Mouse (Mus musculus): ENCODE measurements around the gene Clic4. TPM values are rescaled to one million over a fixed set of nuclear protein-coding genes. Genes with fewer than 3 reads are reported as not detected.

The Clic4 gene
- polyA plus RNA-seq, 1 experiment: 250 TPM

DNA sequence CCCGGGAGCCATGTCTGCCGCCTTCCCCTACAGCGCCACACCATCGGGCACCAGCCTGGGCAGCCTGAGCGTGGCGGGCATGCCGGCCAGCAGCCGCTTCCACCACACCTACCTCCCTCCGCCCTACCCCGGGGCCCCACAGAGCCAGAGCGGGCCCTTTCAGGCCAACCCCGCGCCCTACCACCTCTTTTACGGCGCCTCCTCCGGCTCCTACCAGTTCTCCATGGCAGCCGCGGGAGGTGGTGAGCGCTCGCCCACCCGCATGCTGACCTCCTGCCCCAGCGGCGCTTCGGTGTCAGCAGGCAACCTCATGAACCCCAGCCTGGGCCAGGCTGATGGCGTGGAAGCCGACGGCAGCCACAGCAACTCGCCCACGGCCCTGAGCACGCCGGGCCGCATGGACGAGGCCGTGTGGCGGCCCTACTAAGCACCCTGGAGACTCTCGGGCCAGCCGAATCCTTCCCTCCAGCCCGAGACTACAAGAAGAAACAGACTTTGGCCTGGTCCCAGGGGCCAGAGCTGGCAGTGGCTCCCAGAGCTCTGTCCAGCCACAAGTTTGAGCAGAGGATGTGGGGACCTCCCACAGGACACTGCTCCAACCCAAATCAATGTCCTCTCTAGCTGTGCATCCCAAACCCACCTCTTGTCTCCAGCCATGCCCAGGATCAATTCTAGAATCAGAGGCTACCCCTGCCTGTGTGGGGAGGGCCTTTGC is 97.1 kb downstream of the Clic4 start:
- TF ChIP-seq MYOD1 (IDR thresholded peaks at IDR 0.05; ENCODE audit: control insufficient read depth in 1 of 3, insufficient read length in 2 of 3, low read depth in 2 of 3) (no peak), E2F4 (IDR thresholded peaks at IDR 0.05; ENCODE audit: insufficient read depth) (no peak), TCF12 (IDR thresholded peaks at IDR 0.05; ENCODE audit: insufficient read depth, poor library complexity, severe bottlenecking) (no peak), POLR2AphosphoS2 (IDR thresholded peaks at IDR 0.05; ENCODE audit: insufficient read length, low read depth) (no peak), USF1 (IDR thresholded peaks at IDR 0.05; ENCODE audit: low read depth) (no peak), REST (IDR thresholded peaks at IDR 0.05; ENCODE audit: insufficient read depth, insufficient read length) (no peak), SRF (IDR thresholded peaks at IDR 0.05; ENCODE audit: control insufficient read depth, insufficient read length, low read depth) (no peak), MYOG (IDR thresholded peaks at IDR 0.05; ENCODE audit: control insufficient read depth in 1 of 3, insufficient read depth in 1 of 3, insufficient read length in 2 of 3, low read depth in 2 of 3) (no peak), POLR2A (IDR thresholded peaks at IDR 0.05; ENCODE audit: insufficient read length, low read depth) (no peak), CEBPB (IDR thresholded peaks at IDR 0.05; ENCODE audit: insufficient read depth, poor library complexity, severe bottlenecking) (no peak), TCF3 (IDR thresholded peaks at IDR 0.05; ENCODE audit: insufficient read length, low read depth) (no peak), MAX (IDR thresholded peaks at IDR 0.05; ENCODE audit: low read depth) (no peak)
- H3K4me3 ChIP-seq: no peak overlapping the region
- H3K36me3 ChIP-seq (ENCODE audit: control insufficient read depth, insufficient read depth): peaks cover 9% of the 10 kb centered on the region

DNA sequence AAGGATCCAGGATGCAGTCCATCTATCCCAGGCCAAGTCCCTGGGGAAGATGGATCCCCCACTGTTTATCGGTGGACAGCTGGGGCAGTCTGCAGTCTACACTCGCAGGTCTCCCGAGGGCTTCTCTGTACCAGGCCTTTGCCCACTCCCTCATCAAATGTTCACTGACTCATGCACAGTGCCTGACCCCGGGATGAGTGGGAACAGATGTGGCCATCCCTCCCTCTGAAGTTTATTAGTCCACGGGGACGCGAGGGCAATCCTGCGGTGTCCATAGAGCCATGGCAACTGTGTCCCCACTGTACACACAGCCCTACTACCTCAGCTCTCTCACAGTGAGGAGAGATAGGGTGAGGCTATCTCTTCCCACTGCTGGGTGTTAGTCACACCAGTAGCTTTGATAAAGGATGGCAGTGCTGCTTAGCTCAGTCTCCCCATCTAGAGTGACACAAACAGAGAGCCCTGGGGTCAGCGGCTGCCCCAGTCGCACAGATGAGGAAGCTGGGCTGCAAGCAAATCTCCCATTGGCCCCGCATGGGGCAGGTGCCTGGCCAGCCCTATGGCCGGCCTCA is 101.2 kb downstream of the Clic4 start:
- Histone ChIP-seq H3K27me3 (ENCODE audit: control insufficient read depth, insufficient read depth, insufficient read length) (no peaks in the 10 kb centered on the region), H3K79me2 (ENCODE audit: control insufficient read depth, insufficient read depth) (no peaks in the 10 kb centered on the region), H3K4me2 (ENCODE audit: low read depth) (no peak overlapping the region), H3K4me3 (no peak overlapping the region), H3K36me3 (ENCODE audit: control insufficient read depth, insufficient read depth) (peaks cover 9% of the 10 kb centered on the region), H3ac (ENCODE audit: control insufficient read depth, insufficient read length) (no peak overlapping the region)
- TF ChIP-seq TCF3 (IDR thresholded peaks at IDR 0.05; ENCODE audit: insufficient read length, low read depth) (no peak), MYOD1 (IDR thresholded peaks at IDR 0.05; ENCODE audit: control insufficient read depth in 1 of 3, insufficient read length in 2 of 3, low read depth in 2 of 3) (peak in 2 of 3 experiments; percentile 64 to 80), CEBPB (IDR thresholded peaks at IDR 0.05; ENCODE audit: insufficient read depth, poor library complexity, severe bottlenecking) (no peak), SRF (IDR thresholded peaks at IDR 0.05; ENCODE audit: control insufficient read depth, insufficient read length, low read depth) (no peak), MYOG (IDR thresholded peaks at IDR 0.05; ENCODE audit: control insufficient read depth in 1 of 3, insufficient read depth in 1 of 3, insufficient read length in 2 of 3, low read depth in 2 of 3) (peak in 2 of 3 experiments; percentile 23 to 29), E2F4 (IDR thresholded peaks at IDR 0.05; ENCODE audit: insufficient read depth) (no peak), TCF12 (IDR thresholded peaks at IDR 0.05; ENCODE audit: insufficient read depth, poor library complexity, severe bottlenecking) (no peak)

More for the DNA sequence above, 97.1 kb downstream of the Clic4 start:
- H3K4me2 ChIP-seq (ENCODE audit: low read depth): no peak overlapping the region
- H3ac ChIP-seq (ENCODE audit: control insufficient read depth, insufficient read length): no peak overlapping the region
- no peaks in the 10 kb centered on the region for H3K27me3 ChIP-seq (ENCODE audit: control insufficient read depth, insufficient read depth, insufficient read length)
- H3K79me2 ChIP-seq (ENCODE audit: control insufficient read depth, insufficient read depth): no peaks in the 10 kb centered on the region

DNA sequence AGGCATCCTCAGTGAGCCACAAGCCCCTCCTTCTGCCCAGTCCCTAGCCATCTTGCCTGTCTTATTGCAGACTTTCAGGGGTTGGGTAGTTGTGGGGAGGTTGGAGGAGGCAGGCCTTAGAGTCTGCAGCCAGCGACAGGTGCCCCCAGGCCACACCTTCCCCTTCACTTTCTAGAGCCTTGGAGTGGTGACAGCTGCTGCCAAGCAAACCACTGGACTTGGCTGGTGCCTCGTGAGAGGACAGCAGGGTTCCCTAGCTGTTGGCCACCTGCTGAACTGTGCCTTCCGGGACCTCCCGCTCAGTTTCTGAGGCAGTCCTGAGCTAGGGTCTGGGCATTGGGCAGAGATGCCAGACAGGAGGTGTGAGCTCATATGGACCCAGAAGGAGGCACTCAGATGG is 103.1 kb downstream of the Clic4 start:
- no peak overlapping the region for H3K4me2 ChIP-seq (ENCODE audit: low read depth)
- H3K79me2 ChIP-seq (ENCODE audit: control insufficient read depth, insufficient read depth): no peaks in the 10 kb centered on the region
- no peak overlapping the region for H3K4me3 ChIP-seq
- peaks cover 9% of the 10 kb centered on the region for H3K36me3 ChIP-seq (ENCODE audit: control insufficient read depth, insufficient read depth)
- TF ChIP-seq MYOD1 (IDR thresholded peaks at IDR 0.05; ENCODE audit: control insufficient read depth in 1 of 3, insufficient read length in 2 of 3, low read depth in 2 of 3) (peak; percentile 35 to 97 (median 92)), SRF (IDR thresholded peaks at IDR 0.05; ENCODE audit: control insufficient read depth, insufficient read length, low read depth) (no peak), MYOG (IDR thresholded peaks at IDR 0.05; ENCODE audit: control insufficient read depth in 1 of 3, insufficient read depth in 1 of 3, insufficient read length in 2 of 3, low read depth in 2 of 3) (peak; percentile 48 to 97 (median 92)), TCF3 (IDR thresholded peaks at IDR 0.05; ENCODE audit: insufficient read length, low read depth) (peak; percentile 73), POLR2AphosphoS2 (IDR thresholded peaks at IDR 0.05; ENCODE audit: insufficient read length, low read depth) (no peak), TCF12 (IDR thresholded peaks at IDR 0.05; ENCODE audit: insufficient read depth, poor library complexity, severe bottlenecking) (peak; percentile 69)
- no peak overlapping the region for H3ac ChIP-seq (ENCODE audit: control insufficient read depth, insufficient read length)
- H3K27me3 ChIP-seq (ENCODE audit: control insufficient read depth, insufficient read depth, insufficient read length): no peaks in the 10 kb centered on the region

DNA sequence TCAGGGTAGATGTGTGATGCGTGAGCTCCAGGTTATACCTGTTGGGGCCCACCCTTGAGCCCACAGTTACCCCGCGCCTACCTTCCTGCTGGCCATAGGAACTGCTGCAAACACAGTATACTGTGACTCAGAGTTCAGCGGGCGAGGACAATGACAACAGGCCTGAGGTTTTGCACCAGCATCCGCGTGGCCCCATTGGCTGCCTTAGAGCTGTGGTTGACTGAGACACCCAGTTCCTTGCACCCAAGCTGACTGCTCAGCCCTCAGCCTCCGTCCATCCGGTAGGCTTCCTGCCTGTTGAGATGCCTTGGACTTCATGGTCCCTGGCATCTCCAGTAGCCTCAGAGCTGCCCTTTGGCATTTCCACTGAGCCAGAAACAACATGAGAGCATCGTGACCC is 103.5 kb downstream of the Clic4 start:
- TF ChIP-seq TCF3 (IDR thresholded peaks at IDR 0.05; ENCODE audit: insufficient read length, low read depth) (no peak), MYOD1 (IDR thresholded peaks at IDR 0.05; ENCODE audit: control insufficient read depth in 1 of 3, insufficient read length in 2 of 3, low read depth in 2 of 3) (no peak), E2F4 (IDR thresholded peaks at IDR 0.05; ENCODE audit: insufficient read depth) (no peak), SRF (IDR thresholded peaks at IDR 0.05; ENCODE audit: control insufficient read depth, insufficient read length, low read depth) (no peak), POLR2AphosphoS2 (IDR thresholded peaks at IDR 0.05; ENCODE audit: insufficient read length, low read depth) (no peak), POLR2A (IDR thresholded peaks at IDR 0.05; ENCODE audit: insufficient read length, low read depth) (no peak), USF1 (IDR thresholded peaks at IDR 0.05; ENCODE audit: low read depth) (no peak), MAX (IDR thresholded peaks at IDR 0.05; ENCODE audit: low read depth) (no peak), MYOG (IDR thresholded peaks at IDR 0.05; ENCODE audit: control insufficient read depth in 1 of 3, insufficient read depth in 1 of 3, insufficient read length in 2 of 3, low read depth in 2 of 3) (no peak), TCF12 (IDR thresholded peaks at IDR 0.05; ENCODE audit: insufficient read depth, poor library complexity, severe bottlenecking) (no peak), REST (IDR thresholded peaks at IDR 0.05; ENCODE audit: insufficient read depth, insufficient read length) (no peak)
- H3K4me3 ChIP-seq: no peak overlapping the region
- H3K36me3 ChIP-seq (ENCODE audit: control insufficient read depth, insufficient read depth): peaks cover 9% of the 10 kb centered on the region
- no peaks in the 10 kb centered on the region for H3K27me3 ChIP-seq (ENCODE audit: control insufficient read depth, insufficient read depth, insufficient read length)
- no peak overlapping the region for H3ac ChIP-seq (ENCODE audit: control insufficient read depth, insufficient read length)
- no peak overlapping the region for H3K4me2 ChIP-seq (ENCODE audit: low read depth)
- no peaks in the 10 kb centered on the region for H3K79me2 ChIP-seq (ENCODE audit: control insufficient read depth, insufficient read depth)

Measured in myocyte (in vitro differentiated cells).